Mouse (Mus musculus) limb, embryonic 14.5 days (tissue): ENCODE measurements at regions not wholly inside any gene's neighbourhood (a gene's known extent, or its start where the extent isn't known, plus 50 kb on each side); places are given as distances from the start of the nearest gene placed in this dataset.

Experiments used
- ATAC-seq: fragments of 200-750 bp; cut with Nextera tagmentation; 2 replicates; pipeline ENCODE4 v1.8.0; 2017; ENCODE audit warnings: low read depth, moderate number of reproducible peaks, moderate TSS enrichment; ENCODE audit not compliant: low FRiP score
- DNase-seq: peaks from one replicate; pipeline ENCODE4 v3.0.0-alpha.2; 2015; ENCODE audit warnings: low spot score
- H3K27ac ChIP-seq: fragments of 300-500 bp; sonication (generic); replicated peaks from 2 replicates; pipeline ENCODE4 v1.5.1; 2014; ENCODE audit warnings: low read depth, mild to moderate bottlenecking, low read length, moderate library complexity, mixed read lengths
- H3K27me3 ChIP-seq: fragments of 300-500 bp; sonication (generic); 2 replicates; pipeline ENCODE4 v1.6.1; 2014; ENCODE audit warnings: low read length, mixed read lengths; ENCODE audit not compliant: control insufficient read depth, insufficient read depth
- H3K36me3 ChIP-seq: fragments of 300-500 bp; sonication (generic); 2 replicates; pipeline ENCODE4 v1.6.1; 2014; ENCODE audit warnings: mild to moderate bottlenecking, low read length, moderate library complexity, mixed read lengths; ENCODE audit not compliant: control insufficient read depth, insufficient read depth
- H3K4me1 ChIP-seq: fragments of 300-500 bp; sonication (generic); 2 replicates; pipeline ENCODE4 v1.6.1; 2014; ENCODE audit warnings: antibody characterized with exemption, low read length, mixed read lengths; ENCODE audit not compliant: control insufficient read depth, insufficient read depth
- H3K4me2 ChIP-seq: fragments of 300-500 bp; sonication (generic); replicated peaks from 2 replicates; pipeline ENCODE4 v1.6.1; 2014; ENCODE audit warnings: low read depth, mild to moderate bottlenecking, low read length, moderate library complexity; ENCODE audit not compliant: severe bottlenecking
- H3K4me3 ChIP-seq: fragments of 300-500 bp; sonication (generic); replicated peaks from 2 replicates; pipeline ENCODE4 v1.5.1; 2014; ENCODE audit warnings: low read length
- H3K9ac ChIP-seq: fragments of 300-500 bp; sonication (generic); 2 replicates; pipeline ENCODE4 v1.6.1; 2014; ENCODE audit warnings: mild to moderate bottlenecking, low read depth, low read length, moderate library complexity; ENCODE audit not compliant: severe bottlenecking
- H3K9me3 ChIP-seq: fragments of 300-500 bp; sonication (generic); 2 replicates; pipeline ENCODE4 v1.6.1; 2016; ENCODE audit warnings: low read length; ENCODE audit not compliant: control insufficient read depth
- POLR2A ChIP-seq: fragments of 200-500 bp; IDR thresholded peaks from 2 replicates; pipeline ENCODE4 v1.8.0; 2012; ENCODE audit warnings: inconsistent platforms, mild to moderate bottlenecking, moderate library complexity, borderline replicate concordance; ENCODE audit not compliant: insufficient read depth, insufficient read length; ENCODE audit errors: extremely low read depth
- WGBS: fragments of 180-500 bp; shearing (Covaris S2); extraction: QIAGEN DNeasy Blood & Tissue Kit; methylation state at CpG from one replicate; pipeline ENCODE4 v1.1.7; 2014; 5-methylcytosine and 5-hydroxymethylcytosine counted together

- Histone ChIP-seq H3K4me1 (peaks cover 4% of the 10 kb centered on the region; the same call in 1 of the 2 replicates), H3K4me3 (no peak overlapping the region), H3K27me3 (no peaks in the 10 kb centered on the region), H3K4me2 (no peak overlapping the region), H3K9me3 (no peaks in the 10 kb centered on the region), H3K36me3 (no peaks in the 10 kb centered on the region), H3K27ac (no peak overlapping the region), H3K9ac (no peak overlapping the region)
- DNase-seq (no peak), ATAC-seq (no peak)
- no peak for TF ChIP-seq POLR2A
- WGBS: 81% methylated on average over 5 of the region's 5 CpGs
These were observed 307.4 kb downstream of the Rnls start for GRCm38 (mm10) chr19:33084683-33085082.
